Mouse (Mus musculus) lung, postnatal 25 days (tissue): ENCODE data around the gene Sdhc.
"Not testable (repeated sequence)": the region's sequence is repeated elsewhere in the genome, so short reads cannot be mapped to it uniquely, and the experiment has no call there.

Experiments used
- DNase-seq: peaks from one replicate; pipeline ENCODE4 v3.0.0; 2022; ENCODE audit warnings: low spot score

The Sdhc gene

GRCm38 (mm10) chr1:171168906-171169305 is 18.5 kb upstream of the Sdhc start:
- DNase-seq: no peak

- DNase-seq: no peak
Observed at GRCm38 (mm10) chr1:171165629-171166345, 15.4 kb upstream of the Sdhc start.

DNA sequence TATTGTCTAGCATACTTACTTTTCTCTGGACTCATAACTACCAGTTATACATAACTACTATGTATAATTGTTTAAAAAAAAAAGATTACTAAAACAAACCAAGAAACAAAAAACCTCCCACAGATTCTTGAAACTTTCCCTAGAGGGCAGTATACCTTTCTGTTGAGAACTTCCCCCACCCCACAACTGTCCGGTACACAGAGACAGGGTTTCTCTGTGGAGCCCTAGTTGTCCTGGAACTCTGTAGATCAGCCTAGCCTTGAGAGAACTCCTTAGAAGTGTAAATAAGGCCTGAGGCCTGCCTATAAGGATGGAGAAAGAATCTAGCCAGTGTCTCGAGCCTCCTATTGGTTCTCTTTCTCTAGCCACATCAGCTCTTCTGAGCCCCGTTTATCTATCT is 13.9 kb upstream of the Sdhc start:
- no peak for DNase-seq

GRCm38 (mm10) chr1:171162526-171162925 is 12.1 kb upstream of the Sdhc start:
- DNase-seq: no peak

DNA sequence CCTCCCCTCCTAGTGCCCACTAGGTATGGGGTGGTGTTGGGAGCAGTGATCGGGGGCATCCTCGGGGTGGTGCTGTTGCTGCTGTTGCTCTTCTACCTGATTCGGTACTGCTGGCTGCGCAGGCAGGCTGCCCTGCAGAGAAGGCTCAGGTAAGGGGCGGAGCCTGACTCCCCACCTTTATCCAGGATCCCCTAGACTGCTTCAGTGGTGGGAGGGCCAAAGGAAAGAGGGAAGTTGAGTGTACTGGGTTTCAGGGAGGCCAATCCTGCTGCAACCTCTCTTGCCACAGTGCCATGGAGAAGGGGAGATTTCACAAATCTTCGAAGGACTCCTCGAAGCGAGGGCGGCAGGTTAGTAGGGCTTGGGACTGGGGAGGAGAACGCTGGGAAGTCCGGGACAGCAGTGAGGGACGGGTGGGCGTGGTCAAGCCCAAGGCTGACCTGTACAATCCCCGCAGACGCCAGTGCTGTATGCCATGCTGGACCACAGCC is 9.1 kb upstream of the Sdhc start:
- DNase-seq: peak; percentile 38

DNA sequence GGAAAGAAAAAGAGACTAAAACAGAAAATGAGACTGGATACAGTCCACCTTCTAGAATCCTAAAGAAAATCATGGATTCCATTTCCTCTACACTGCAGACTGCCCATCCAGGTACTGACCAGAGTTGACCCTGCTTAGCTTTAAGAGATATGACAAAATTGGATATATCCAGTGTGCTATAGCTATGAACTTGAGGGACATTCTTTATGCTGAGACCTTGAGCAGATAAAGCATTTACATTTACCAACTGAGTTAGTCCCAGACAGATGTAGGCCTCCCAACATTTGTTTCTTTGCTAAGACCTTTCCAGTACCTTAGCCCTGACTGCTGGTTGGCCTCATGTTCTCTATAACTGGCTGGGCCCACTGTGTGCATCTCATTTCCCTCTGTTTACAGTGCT is 7.6 kb upstream of the Sdhc start:
- no peak for DNase-seq

DNA sequence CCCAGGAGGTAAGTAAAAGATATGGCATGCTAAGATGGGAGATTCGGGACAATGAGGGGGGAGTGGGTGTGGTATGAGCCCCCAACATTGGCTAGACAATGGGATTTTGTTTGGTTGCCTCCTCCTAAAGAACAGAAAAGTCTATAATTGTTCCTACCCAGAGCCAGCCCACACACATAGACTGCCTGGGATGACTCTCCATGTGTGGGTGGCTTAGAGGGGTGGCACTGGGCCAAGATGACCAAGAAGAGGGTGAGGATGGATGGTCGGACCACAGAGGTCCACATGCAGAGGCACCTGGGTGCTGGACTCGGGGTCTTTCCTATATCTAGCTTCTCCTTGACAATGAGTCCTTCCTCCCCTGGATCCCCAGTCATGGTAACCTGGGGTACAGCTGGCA is 6.2 kb upstream of the Sdhc start:
- no peak for DNase-seq

DNA sequence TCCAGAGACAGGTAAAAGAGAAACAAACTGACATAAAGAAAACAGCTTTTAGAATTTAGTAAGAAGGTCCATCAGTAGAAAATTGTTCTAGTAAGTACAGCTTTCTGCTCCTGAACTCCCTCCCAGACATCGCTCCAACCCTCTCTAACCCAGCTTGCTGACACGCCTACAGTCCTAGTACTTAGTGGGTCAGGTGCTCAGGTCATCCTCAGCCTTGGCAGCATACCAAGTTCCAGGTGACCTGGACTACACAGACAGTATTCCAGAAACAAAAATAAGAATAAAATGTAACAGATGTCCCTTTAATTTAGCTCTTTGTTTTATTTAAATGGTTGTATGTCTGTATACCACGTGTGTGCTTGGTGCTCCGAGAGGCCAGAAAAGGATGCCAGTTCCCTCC is 1.6 kb upstream of the Sdhc start:
- peak; percentile 23 for DNase-seq

DNA sequence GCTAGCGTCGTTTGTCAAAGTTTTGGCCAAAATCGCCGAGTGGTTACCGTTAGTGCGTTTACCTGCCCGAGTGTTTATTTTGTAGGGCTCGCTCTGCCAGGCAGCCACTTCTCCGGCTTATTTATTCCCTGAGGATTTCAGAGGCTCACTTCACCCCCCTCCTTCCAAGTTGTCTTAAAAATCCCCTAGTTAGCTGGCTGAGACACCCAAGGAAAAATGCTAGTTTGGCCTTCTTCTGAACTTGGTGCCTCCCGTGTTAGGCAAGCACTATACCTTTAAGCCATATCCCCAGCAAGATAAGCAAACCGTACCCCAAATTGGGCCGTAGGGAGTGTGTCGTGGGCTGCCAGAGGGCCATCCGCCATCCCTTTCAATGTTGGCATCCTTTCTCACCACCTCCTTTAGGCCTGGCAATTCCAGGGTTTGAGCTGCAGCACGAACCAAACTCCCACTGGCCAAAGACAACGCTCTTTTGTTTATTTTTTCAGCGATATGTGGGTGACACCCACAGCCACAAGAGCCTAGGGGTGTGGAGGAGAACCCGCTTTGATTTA is 512 bp upstream of the Sdhc start:
- no peak for DNase-seq

- not testable (repeated sequence) for DNase-seq
Observed at GRCm38 (mm10) chr1:171142981-171143380, 7.4 kb downstream of the Sdhc start.

GRCm38 (mm10) chr1:171137486-171138155 is 12.8 kb downstream of the Sdhc start:
- DNase-seq: not testable (repeated sequence)

DNA sequence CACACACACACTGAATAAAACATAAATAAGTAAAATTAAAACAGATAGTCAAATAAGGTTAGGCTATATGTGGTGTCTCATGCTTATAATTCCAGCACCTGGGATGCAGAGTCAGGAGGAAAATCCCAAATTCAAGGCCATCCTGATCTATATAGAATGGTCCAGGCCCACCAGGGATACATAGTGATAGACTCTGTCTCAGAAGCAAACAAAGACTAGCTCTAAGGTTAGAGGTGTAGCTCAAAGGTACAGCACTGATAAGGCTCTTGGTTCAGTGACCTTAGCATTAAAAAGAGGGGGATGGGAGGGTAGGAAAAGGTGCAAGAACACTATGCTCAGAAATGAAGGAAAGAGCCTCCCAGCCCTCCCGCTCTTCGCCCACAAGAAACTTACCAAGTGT is 14.8 kb downstream of the Sdhc start:
- no peak for DNase-seq

- DNase-seq: no peak
Observed at GRCm38 (mm10) chr1:171130971-171131370, 19.4 kb downstream of the Sdhc start.

- DNase-seq: no peak
Observed at GRCm38 (mm10) chr1:171129251-171129650, 21.2 kb downstream of the Sdhc start.

DNA sequence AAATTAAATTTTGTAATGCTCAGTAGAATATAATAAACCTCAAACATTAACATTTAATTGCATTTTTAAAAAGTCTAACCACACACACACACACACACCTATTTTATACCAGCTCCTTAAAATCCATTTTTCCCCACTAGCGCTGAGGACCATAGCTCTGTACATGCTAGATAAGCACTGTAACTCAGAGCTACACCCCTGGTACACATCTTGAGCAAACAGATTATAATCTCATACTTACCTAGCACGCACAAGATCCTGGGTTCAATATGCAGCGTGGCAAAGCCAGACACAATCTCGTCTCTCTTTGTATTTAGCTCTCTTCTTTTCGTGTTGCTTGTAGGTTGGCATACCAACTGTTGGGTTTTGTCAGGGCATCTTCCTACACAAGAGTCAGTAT is 26.0 kb downstream of the Sdhc start:
- no peak for DNase-seq

DNA sequence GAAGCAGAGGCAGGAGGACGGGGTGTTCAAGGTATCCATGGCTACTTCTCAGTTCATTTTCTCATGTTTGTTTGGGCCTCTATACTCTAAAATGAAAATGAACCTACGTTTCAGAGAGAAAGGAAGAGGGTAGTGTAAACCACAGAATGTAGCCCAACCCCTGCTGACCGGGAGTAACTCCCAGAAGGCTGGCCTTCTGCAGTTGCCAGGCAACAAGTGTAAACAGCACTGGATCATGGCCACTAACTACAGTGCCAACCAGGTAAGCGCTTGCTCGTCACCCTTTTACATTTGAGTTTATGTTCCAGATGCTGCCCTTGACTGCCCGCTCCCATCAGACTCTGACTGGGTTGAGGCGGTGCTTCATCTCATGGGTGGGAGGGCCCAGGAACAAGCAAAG is 27.5 kb downstream of the Sdhc start:
- peak; percentile 65 for DNase-seq

DNA sequence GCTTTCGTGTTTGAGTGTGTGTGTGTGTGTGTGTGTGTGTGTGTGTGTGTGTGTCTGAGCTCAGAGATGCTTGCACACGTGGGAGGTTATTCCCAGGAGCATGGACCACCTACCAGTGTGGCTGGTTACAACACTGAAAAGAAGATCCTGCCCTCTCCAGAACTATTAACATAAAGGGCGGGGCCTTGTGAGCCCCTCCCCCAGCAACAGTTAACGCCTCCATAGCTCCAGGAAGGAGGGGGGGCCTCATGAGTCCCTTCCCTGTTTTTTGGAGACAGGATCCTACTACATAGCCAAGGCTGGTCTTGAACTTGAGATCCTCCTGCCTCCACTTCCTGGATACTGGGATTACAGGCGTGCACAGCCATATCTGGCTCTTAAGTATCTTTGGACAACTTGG is 28.6 kb downstream of the Sdhc start:
- DNase-seq: no peak

DNA sequence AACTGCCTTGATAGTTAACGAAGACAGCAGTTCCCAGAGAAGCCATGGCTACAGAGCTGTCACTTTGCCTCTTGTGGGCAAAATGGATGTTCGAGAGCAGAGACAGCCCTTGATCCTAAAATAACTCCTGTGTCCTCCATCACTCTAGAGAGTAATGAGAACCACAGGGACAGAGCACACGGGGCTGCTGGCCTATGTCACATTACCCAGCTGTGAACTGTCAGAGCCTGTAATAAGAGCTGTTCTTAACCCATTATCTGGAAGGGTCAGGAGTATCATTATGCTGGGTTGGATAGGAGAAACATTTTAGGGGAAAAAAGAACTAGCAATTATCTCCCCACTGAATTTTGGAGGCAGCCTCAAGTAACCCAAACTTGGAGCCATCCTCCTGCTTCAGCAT is 29.5 kb downstream of the Sdhc start:
- DNase-seq: no peak

DNA sequence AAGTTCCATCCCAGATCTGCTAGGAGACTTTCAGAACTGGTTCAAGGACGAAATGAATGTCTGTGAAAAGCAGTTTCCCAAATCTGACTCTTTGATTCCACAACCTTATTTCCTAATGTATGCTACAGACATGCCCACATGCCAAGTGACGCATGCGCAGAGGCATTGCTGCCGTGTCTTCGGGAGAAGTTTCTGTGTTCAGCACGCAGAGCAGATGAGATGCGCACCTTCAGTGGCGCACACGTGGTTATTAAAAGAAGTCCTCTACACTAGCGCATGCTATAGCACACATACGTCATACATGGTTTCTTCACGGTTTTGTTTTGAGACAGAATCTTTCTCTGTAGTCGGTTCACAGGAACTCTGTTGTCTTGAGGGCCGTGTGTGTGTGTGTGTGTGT is 31.0 kb downstream of the Sdhc start:
- DNase-seq: no peak

GRCm38 (mm10) chr1:171118996-171119395 is 31.4 kb downstream of the Sdhc start:
- no peak for DNase-seq

GRCm38 (mm10) chr1:171118269-171118684 is 32.1 kb downstream of the Sdhc start:
- peak; percentile 83 for DNase-seq

GRCm38 (mm10) chr1:171116280-171116679 is 34.1 kb downstream of the Sdhc start:
- DNase-seq: no peak

DNA sequence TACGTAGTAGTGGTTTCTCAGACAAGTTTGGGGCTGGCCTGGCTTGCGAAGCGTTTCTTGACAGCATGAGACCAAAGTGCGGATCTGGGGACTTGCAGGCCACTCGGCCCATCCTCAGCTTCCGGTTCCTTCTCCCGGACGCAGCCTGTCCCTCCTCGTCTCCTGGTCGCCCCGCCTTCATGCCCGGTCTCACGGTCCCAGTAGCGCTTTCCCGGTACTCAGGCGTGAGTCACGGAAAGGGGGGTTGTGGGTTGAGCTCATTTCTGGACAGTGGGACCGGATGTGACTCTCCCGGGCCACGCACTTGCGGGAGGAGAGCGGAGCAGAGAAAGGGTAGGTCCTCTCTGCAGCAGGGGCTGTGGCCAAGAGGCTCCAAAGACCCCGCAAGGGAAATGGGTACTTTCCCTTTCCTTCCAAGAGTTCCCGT is 36.5 kb downstream of the Sdhc start, which contains the start of gene Cfap126:
Gene Cfap126 (plus strand): TSS at position 46 of the 427 bp plus-strand sequence.
- DNase-seq: peak; percentile 92
